7 mouse cellular contexts compared by ENCODE assay signal in genomic region chr8:46616879-46617689, GRCm38 (mm10). TPM values are rescaled to one million over a fixed set of nuclear protein-coding genes. Genes with fewer than 3 reads are reported as not detected.
A peak's percentile ranks its signal among the peaks of the same experiment; 100 is the strongest.
DNase-seq lines count a peak whose midpoint lies in the region; ATAC-seq and TF ChIP-seq lines count a peak whose summit lies in the region.

TSS of gene Primpol (minus strand) at chr8:46617212.
TSS of gene Casp3 (plus strand) at chr8:46617291.

- TF ChIP-seq CTCF in intestine, postnatal 0 days (IDR thresholded peaks at IDR 0.05; ENCODE audit: low read depth), result 0 out of 2 replicates have a peak, but pooled peaks have one; percentile 1
- no peak for TF ChIP-seq CTCF in small intestine, adult 2 months (IDR thresholded peaks at IDR 0.05; ENCODE audit: extremely low read depth, insufficient read length, insufficient replicate concordance, low read depth, low read length)

- peaks cover 6% of the 10 kb centered on the region; the same call in 1 of the 2 replicates for H3K4me1 ChIP-seq in intestine, postnatal 0 days (replicated peaks; ENCODE audit: control insufficient read depth, insufficient read depth, low read length)
- peaks cover 20% of the 10 kb centered on the region for H3K4me1 ChIP-seq in midbrain, embryonic 12.5 days
- H3K4me1 ChIP-seq in small intestine, adult 2 months (ENCODE audit: control insufficient read depth, insufficient read depth, insufficient read length, low read length), result peaks cover 9% of the 10 kb centered on the region; the same call in 1 of the 2 replicates

- intact Hi-C loops in left cerebral cortex, postnatal 4 days (cut with DNase I), result no loop called here

- H3K36me3 ChIP-seq in intestine, postnatal 0 days (ENCODE audit: control insufficient read depth, insufficient read depth), result no peaks in the 10 kb centered on the region
- no peaks in the 10 kb centered on the region for H3K36me3 ChIP-seq in midbrain, embryonic 12.5 days
- H3K36me3 ChIP-seq in small intestine, adult 2 months (ENCODE audit: control insufficient read depth, insufficient read depth, low read length), result no peaks in the 10 kb centered on the region

- H3K27ac ChIP-seq in intestine, postnatal 0 days (ENCODE audit: low read depth, low read length), result peak within 1 kb of the TSS; percentile 84
- peak within 1 kb of the TSS; percentile 91 for H3K27ac ChIP-seq in midbrain, embryonic 12.5 days (replicated peaks)
- H3K27ac ChIP-seq in small intestine, adult 2 months (ENCODE audit: insufficient read depth, low read depth, low read length), result peak within 1 kb of the TSS; percentile 69

- no peaks in the 10 kb centered on the region for H3K27me3 ChIP-seq in intestine, postnatal 0 days (replicated peaks; ENCODE audit: control insufficient read depth, insufficient read depth, low read length)
- no peaks in the 10 kb centered on the region for H3K27me3 ChIP-seq in midbrain, embryonic 12.5 days
- H3K27me3 ChIP-seq in small intestine, adult 2 months (ENCODE audit: control insufficient read depth, insufficient read depth, low read length), result no peaks in the 10 kb centered on the region

- TF ChIP-seq POLR2A in small intestine, adult 2 months (IDR thresholded peaks at IDR 0.05; ENCODE audit: low read depth, low read length), result peak; percentile 91

- peak within 1 kb of the TSS; percentile 94 for H3K4me2 ChIP-seq in intestine, postnatal 0 days (replicated peaks; ENCODE audit: low read depth)
- H3K4me2 ChIP-seq in midbrain, embryonic 12.5 days (replicated peaks), result peak within 1 kb of the TSS; percentile 96

- DNase-seq in adrenal gland, adult 8-10 months, result peak; percentile 92
- DNase-seq in embryo, embryonic 9.5 days (ENCODE audit: extremely low spot score), result peak; percentile 99
- DNase-seq in gastrocnemius, postnatal 4 days (ENCODE audit: low spot score in 2 of 2), result peak; percentile 95 to 98
- peak; percentile 99 for DNase-seq in left cerebral cortex, postnatal 4 days

- WGBS in intestine, postnatal 0 days, result under 1% methylated on average over 54 of the region's 54 CpGs
- under 1% methylated on average over 54 of the region's 54 CpGs for WGBS in midbrain, embryonic 12.5 days
- WGBS in small intestine, adult 2 months, result under 1% methylated on average over 54 of the region's 54 CpGs

- peak within 1 kb of the TSS; percentile 77 for H3K9ac ChIP-seq in intestine, postnatal 0 days (ENCODE audit: low read depth, low read length)
- peak within 1 kb of the TSS; percentile 93 for H3K9ac ChIP-seq in midbrain, embryonic 12.5 days (replicated peaks)

- peak; percentile 99 for ATAC-seq in intestine, postnatal 0 days
- peak; percentile 97 for ATAC-seq in midbrain, embryonic 12.5 days (ENCODE audit: low FRiP score, low read depth)

- peak within 1 kb of the TSS; percentile 81 for H3K4me3 ChIP-seq in intestine, postnatal 0 days (ENCODE audit: low read depth, low read length)
- peak within 1 kb of the TSS; percentile 82 for H3K4me3 ChIP-seq in midbrain, embryonic 12.5 days
- H3K4me3 ChIP-seq in small intestine, adult 2 months (ENCODE audit: low read depth, low read length), result peak within 1 kb of the TSS; percentile 98

- H3K9me3 ChIP-seq in intestine, postnatal 0 days (ENCODE audit: control insufficient read depth), result no peaks in the 10 kb centered on the region
- H3K9me3 ChIP-seq in midbrain, embryonic 12.5 days, result no peaks in the 10 kb centered on the region

RNA-seq across cellular contexts. Expression of gene Primpol, which starts in this region (rescaled TPM):
- 10 to 100 TPM; 14.3 to 15.0 (median 14.6) TPM for total RNA-seq in adrenal gland, adult 8-10 months (2022)
- total RNA-seq in gastrocnemius, postnatal 4 days (2021), result 1 to 10 TPM; 6.2 to 7.5 TPM
- polyA plus RNA-seq in intestine, postnatal 0 days (2015; fragmentation: Nextera tagmentation; extraction: Ambion mirVana), result 6.2 and 7.6 TPM in 2 replicates
- total RNA-seq in left cerebral cortex, postnatal 4 days (2021), result 1 to 10 TPM; 7.6 to 8.2 TPM
- polyA plus RNA-seq in midbrain, embryonic 12.5 days (2016; fragmentation: Nextera tagmentation; extraction: Ambion mirVana), result 9.7 and 13.4 TPM in 2 replicates
- 0.42 and 0.79 TPM in 2 replicates for polyA plus RNA-seq in small intestine, adult 2 months (2012; rRNA removed)

RNA-seq across cellular contexts. Expression of gene Casp3, which starts in this region (rescaled TPM):
- 10 to 100 TPM; 16.3 to 21.5 (median 18.4) TPM for total RNA-seq in adrenal gland, adult 8-10 months (2022)
- 10 to 100 TPM; 29.9 to 31.7 TPM for total RNA-seq in gastrocnemius, postnatal 4 days (2021)
- 43.5 and 48.7 TPM in 2 replicates for polyA plus RNA-seq in intestine, postnatal 0 days (2015; fragmentation: Nextera tagmentation; extraction: Ambion mirVana)
- 100 to 1,000 TPM; 215 to 241 TPM for total RNA-seq in left cerebral cortex, postnatal 4 days (2021)
- 166 and 168 TPM in 2 replicates for polyA plus RNA-seq in midbrain, embryonic 12.5 days (2016; fragmentation: Nextera tagmentation; extraction: Ambion mirVana)
- polyA plus RNA-seq in small intestine, adult 2 months (2012; rRNA removed), result 5.3 and 6.7 TPM in 2 replicates

Comparison
In these comparisons a context has a peak if more than half of its experiments do, and no peak if none do; other contexts are left out.
1. Peak in every context shown above with its lines: DNase-seq, ATAC-seq, H3K4me3 ChIP-seq and H3K27ac ChIP-seq.
2. RNA of gene Casp3 (total RNA-seq): 215 to 241 TPM in left cerebral cortex, postnatal 4 days; 29.9 to 31.7 TPM in gastrocnemius, postnatal 4 days and 16.3 to 21.5 TPM in adrenal gland, adult 8-10 months; every median in the first group is over 4 times any median in the second.